Mouse (Mus musculus): Measurements from ENCODE around the gene Tex30.

DNA sequence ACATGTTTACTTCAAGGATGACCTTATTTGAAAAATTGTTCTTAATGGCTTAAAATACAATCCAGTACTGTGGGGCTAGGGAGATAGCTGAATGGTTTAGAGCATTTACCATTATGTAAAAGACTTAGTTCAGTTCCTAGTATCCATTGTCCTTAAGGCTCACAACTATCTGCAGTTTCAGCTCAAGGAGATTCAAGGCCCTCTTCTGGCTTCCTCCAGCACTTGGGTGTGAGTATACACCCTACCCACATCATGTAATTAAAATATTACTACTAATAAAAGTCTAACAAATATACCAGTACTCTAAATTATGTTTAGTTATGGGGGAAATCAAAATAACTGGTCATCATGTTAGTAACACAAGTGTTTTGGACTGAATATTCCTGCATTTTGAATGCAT is 15.3 kb upstream of the Tex30 start:
- TF ChIP-seq POLR2A (IDR thresholded peaks at IDR 0.05; ENCODE audit: low read depth, low read length) (no peak), CTCF (conservative IDR thresholded peaks at IDR 0.05; ENCODE audit: insufficient read depth, insufficient read length, low read depth, low read length) (no peak)
